Comparison of ENCODE assay signal across 8 mouse cellular contexts in the genomic region with DNA sequence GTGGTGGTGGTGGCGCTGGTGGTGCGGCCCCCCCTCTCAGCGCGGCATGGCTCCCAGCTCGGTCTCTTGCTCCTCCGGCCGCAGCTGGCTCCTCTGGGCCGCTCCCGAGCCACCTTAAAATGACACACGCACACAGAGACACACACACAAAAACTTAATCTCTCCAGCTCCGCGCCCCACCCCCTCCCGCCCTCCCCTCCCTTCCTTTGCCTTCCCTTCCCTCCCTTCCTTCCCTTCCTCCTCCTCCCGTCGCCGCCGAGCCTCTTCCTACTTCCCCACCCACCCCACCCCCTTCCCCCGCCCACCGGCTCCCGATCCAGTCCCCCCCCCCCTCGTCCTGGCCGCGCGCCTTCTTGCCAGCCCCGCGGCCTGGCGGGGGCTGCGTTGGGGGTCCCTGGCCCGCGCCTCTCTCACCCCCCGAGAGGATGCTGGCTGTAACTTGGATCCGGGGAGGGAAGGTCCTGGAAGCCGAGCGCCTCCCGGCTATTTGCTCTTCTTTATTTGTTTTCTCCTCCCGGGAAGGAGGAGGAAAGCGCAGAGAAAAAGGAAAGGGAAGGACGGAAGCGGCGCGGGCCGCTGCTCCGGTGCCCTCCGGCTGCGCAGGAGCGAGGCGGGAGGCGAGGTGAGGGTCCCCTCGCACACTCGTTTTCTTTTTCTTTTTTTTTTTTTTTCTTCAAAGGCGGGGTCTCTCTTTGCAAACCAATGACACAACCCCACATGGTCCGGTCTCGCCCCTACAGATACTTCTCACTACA. TPM values are rescaled to one million over a fixed set of nuclear protein-coding genes. Genes with fewer than 3 reads are reported as not detected.
A peak's percentile ranks its signal among the peaks of the same experiment; 100 is the strongest.
DNase-seq lines count a peak whose midpoint lies in the region; ATAC-seq and TF ChIP-seq lines count a peak whose summit lies in the region.

Gene Fgfr2 (minus strand): TSS at position 107 of the 755 bp plus-strand sequence.

- no peaks in the 10 kb centered on the region for H3K36me3 ChIP-seq in forebrain, embryonic 16.5 days (ENCODE audit: control insufficient read depth, insufficient read depth)
- no peaks in the 10 kb centered on the region for H3K36me3 ChIP-seq in hindbrain, embryonic 10.5 days
- no peaks in the 10 kb centered on the region for H3K36me3 ChIP-seq in lung, postnatal 0 days (ENCODE audit: insufficient read depth, low read length)

- no peak for TF ChIP-seq EP300 in lung, postnatal 0 days (IDR thresholded peaks at IDR 0.05)

- H3K4me3 ChIP-seq in forebrain, embryonic 16.5 days (replicated peaks; ENCODE audit: low read length): peak within 1 kb of the TSS; percentile 86
- peak within 1 kb of the TSS; percentile 98 for H3K4me3 ChIP-seq in hindbrain, embryonic 10.5 days
- H3K4me3 ChIP-seq in lung, postnatal 0 days (ENCODE audit: low read depth, low read length): peak within 1 kb of the TSS; percentile 92

- TF ChIP-seq CTCF in lung, postnatal 0 days (IDR thresholded peaks at IDR 0.05): no peak

- peak; percentile 23 for ATAC-seq in cerebellum, adult (ENCODE audit: insufficient number of reproducible peaks, low FRiP score, low TSS enrichment)
- ATAC-seq in forebrain, embryonic 16.5 days: peak; percentile 66
- ATAC-seq in lung, postnatal 0 days: peak; percentile 61

- H3K4me1 ChIP-seq in forebrain, embryonic 16.5 days (replicated peaks; ENCODE audit: control insufficient read depth, insufficient read depth, low read length): peaks cover 25% of the 10 kb centered on the region
- H3K4me1 ChIP-seq in hindbrain, embryonic 10.5 days (replicated peaks): peaks cover 41% of the 10 kb centered on the region
- H3K4me1 ChIP-seq in lung, postnatal 0 days (ENCODE audit: insufficient read depth, low read depth, low read length): peaks cover 14% of the 10 kb centered on the region

- DNase-seq in Muller cell, postnatal 12 days (ENCODE audit: inconsistent ontology term): peak; percentile 89
- peak; percentile 84 for DNase-seq in hindbrain, embryonic 10.5 days (ENCODE audit: low spot score)
- DNase-seq in layer of hippocampus, postnatal 10 days (ENCODE audit: low spot score in 2 of 2): peak; percentile 53 to 69
- peak; percentile 94 for DNase-seq in lung, postnatal 0 days (ENCODE audit: low spot score)
- DNase-seq in ovary, postnatal 36 days (ENCODE audit: low spot score): peak; percentile 75
- no peak for DNase-seq in c-Kit-positive CD71-positive TER-119-positive erythroid progenitor cells, embryonic 14.5 days (ENCODE audit: low spot score)

- peak within 1 kb of the TSS; percentile 94 for H3K9ac ChIP-seq in forebrain, embryonic 16.5 days (replicated peaks; ENCODE audit: low read depth, low read length)
- H3K9ac ChIP-seq in lung, postnatal 0 days (replicated peaks; ENCODE audit: low read depth): peak within 1 kb of the TSS; percentile 90

- H3K27ac ChIP-seq in forebrain, embryonic 16.5 days (ENCODE audit: low read length): peak within 1 kb of the TSS; percentile 95
- H3K27ac ChIP-seq in hindbrain, embryonic 10.5 days: peak within 1 kb of the TSS; percentile 100
- H3K27ac ChIP-seq in lung, postnatal 0 days (ENCODE audit: low read length): peak within 1 kb of the TSS; percentile 98

- H3K27me3 ChIP-seq in forebrain, embryonic 16.5 days (replicated peaks; ENCODE audit: control insufficient read depth, insufficient read depth, low read length): no peaks in the 10 kb centered on the region
- peaks cover 26% of the 10 kb centered on the region for H3K27me3 ChIP-seq in hindbrain, embryonic 10.5 days (ENCODE audit: insufficient read depth, poor library complexity, severe bottlenecking)
- H3K27me3 ChIP-seq in lung, postnatal 0 days (replicated peaks; ENCODE audit: insufficient read depth, low read length): no peaks in the 10 kb centered on the region

- H3K9me3 ChIP-seq in forebrain, embryonic 16.5 days (ENCODE audit: control insufficient read depth, low read length): no peaks in the 10 kb centered on the region
- no peaks in the 10 kb centered on the region for H3K9me3 ChIP-seq in hindbrain, embryonic 10.5 days
- H3K9me3 ChIP-seq in lung, postnatal 0 days (ENCODE audit: low read length): no peaks in the 10 kb centered on the region

- under 1% methylated on average over 32 of the region's 53 CpGs for WGBS in forebrain, embryonic 16.5 days
- 2% methylated on average over 46 of the region's 53 CpGs for WGBS in hindbrain, embryonic 10.5 days
- WGBS in lung, postnatal 0 days: 0% methylated on average over 22 of the region's 53 CpGs

- H3K4me2 ChIP-seq in forebrain, embryonic 16.5 days (ENCODE audit: low read length): peak within 1 kb of the TSS; percentile 88
- peak within 1 kb of the TSS; percentile 91 for H3K4me2 ChIP-seq in lung, postnatal 0 days (replicated peaks; ENCODE audit: low read depth, low read length)

RNA-seq across cellular contexts. Expression of gene Fgfr2, which starts in this region (rescaled TPM):
- polyA plus RNA-seq in forebrain, embryonic 16.5 days (2015; fragmentation: Nextera tagmentation; extraction: Ambion mirVana): 39.2 and 52.1 TPM in 2 replicates
- 87.4 and 92.5 TPM in 2 replicates for polyA plus RNA-seq in hindbrain, embryonic 10.5 days (2016; fragmentation: Nextera tagmentation; extraction: Ambion mirVana)
- 10 to 100 TPM; 35.6 to 48.3 TPM for total RNA-seq in layer of hippocampus, postnatal 10 days (2021)
- polyA plus RNA-seq in lung, postnatal 0 days (2015; fragmentation: Nextera tagmentation; extraction: Ambion mirVana): 100 and 110 TPM in 2 replicates
